Mouse (Mus musculus) 3134 (cell line): ENCODE results near the gene Dlk2.

Source experiments
- DNase-seq: peaks from one replicate; pipeline ENCODE4 v3.0.0-alpha.2; 2011; ENCODE audit warnings: low spot score; ENCODE audit not compliant: insufficient read length; ENCODE audit errors: extremely low read depth

Dlk2 gene

GRCm38 (mm10) chr17:46272675-46273074 is 24.5 kb upstream of the Dlk2 start:
- DNase-seq: no peak

DNA sequence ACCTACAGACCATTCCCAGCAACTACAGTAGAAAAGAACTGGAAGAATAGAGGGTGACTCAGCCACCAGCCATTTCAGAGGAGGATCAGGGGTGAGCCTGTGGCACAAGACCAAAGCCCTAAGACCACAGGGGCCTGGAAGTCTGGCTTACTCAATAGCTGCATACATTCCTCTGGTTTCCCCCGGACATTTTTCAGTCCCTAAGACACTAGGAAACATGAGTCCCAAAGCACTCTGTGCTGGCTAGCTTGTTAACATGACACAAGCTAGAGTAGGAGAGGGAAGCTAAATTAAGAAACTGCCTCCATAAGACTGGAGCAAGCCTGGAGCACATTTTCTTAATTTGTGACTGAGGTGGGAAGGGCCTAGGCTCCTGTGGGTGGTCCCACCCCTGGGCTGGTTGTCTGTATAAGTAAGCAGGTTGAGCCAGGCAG is 23.4 kb upstream of the Dlk2 start:
- peak; percentile 85 for DNase-seq

- DNase-seq: peak; percentile 66
Measured at GRCm38 (mm10) chr17:46274465-46274864, 22.8 kb upstream of the Dlk2 start.

- DNase-seq: no peak
Measured at GRCm38 (mm10) chr17:46275034-46275433, 22.2 kb upstream of the Dlk2 start.

DNA sequence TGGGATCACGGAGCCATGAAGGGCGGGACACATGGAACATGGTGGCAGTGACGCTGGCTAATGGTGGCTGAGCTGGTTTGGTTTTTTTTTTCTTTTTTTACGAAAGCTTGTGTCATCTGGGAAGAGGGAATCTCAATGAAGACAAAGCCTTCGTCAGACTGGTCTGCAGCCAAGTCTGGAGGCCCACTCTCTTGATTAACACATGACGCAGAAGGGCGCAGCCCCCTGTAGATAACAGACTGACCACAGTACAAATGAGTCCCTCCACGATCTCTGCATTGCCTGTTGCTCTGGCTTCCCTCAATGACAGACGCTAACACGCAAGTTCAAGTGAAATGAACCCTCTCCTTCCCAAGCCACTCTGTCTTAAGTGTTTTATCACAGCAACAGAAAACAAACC is 21.7 kb upstream of the Dlk2 start:
- no peak for DNase-seq

GRCm38 (mm10) chr17:46277586-46277985 is 19.6 kb upstream of the Dlk2 start:
- DNase-seq: peak; percentile 77

GRCm38 (mm10) chr17:46278011-46278765 is 19.0 kb upstream of the Dlk2 start:
- DNase-seq: no peak

- DNase-seq: peak; percentile 93
Measured at GRCm38 (mm10) chr17:46282483-46283123, 14.6 kb upstream of the Dlk2 start, which contains the start of gene Tjap1. TSS of gene Tjap1 (minus strand) at chr17:46283026.

DNA sequence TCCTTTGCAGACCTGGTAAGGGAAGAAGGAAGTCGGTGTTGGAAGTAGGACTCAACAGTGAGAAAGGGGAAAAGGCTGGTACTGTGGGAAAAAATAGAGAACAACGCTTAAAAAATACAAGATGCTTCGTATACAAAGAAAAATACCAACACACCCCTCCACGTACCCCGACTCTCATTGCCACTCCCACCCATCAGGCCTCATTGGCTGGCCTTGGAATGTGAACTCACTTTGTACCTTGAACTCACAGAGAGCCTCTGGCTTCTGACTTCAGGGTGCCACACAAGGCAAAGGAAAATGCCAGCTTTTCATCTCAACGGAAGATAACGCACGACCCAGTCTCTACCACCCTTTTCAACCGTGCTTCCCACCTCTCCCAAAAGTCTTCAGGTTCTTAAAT is 14.1 kb upstream of the Dlk2 start:
- no peak for DNase-seq

GRCm38 (mm10) chr17:46283911-46284310 is 13.3 kb upstream of the Dlk2 start:
- no peak for DNase-seq

DNA sequence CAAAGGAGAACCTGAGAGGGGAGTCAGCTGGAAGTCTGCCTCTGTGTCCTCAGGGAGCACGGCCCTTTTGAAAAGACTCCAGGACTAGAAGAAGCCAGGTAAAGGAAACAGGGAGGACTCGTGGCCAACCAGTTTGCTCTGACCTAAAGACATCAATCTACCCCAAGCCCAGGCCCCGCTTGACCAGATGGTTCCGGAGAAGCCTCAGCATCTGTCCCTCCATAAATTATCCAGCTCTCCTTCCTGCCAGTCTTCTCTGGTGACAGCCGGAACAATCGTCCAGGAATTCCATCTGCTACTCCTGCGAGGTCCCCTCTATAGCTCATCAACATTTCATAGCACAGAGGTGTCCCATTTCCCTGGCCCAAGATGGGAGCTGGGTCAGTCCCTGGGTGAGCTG is 12.6 kb upstream of the Dlk2 start:
- DNase-seq: no peak

- no peak for DNase-seq
Measured at GRCm38 (mm10) chr17:46285407-46285806, 11.8 kb upstream of the Dlk2 start.

- no peak for DNase-seq
Measured at GRCm38 (mm10) chr17:46287678-46288095, 9.5 kb upstream of the Dlk2 start.

DNA sequence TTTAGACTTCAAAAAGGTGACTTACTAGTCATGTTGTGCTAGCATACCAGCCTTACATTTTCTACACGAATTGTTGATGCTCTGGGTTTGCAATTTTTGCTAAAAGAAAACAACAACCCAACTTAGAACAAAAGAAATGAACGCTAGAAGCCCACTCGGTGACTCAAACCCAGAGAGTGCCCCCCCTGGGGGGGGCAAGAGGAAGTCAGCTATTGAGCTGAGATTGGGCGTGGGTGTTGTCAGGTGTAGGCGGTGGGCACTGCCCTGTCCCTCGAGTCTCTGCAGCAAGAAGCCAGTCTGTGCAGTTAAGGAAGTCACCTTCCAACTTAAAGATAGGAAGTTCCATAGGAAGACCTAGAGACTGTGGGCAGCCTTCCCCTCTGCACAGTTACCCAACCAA is 620 bp upstream of the Dlk2 start:
- no peak for DNase-seq

GRCm38 (mm10) chr17:46297028-46297363 is 225 bp upstream of the Dlk2 start:
- no peak for DNase-seq

- DNase-seq: peak; percentile 90
Measured at GRCm38 (mm10) chr17:46298220-46298913, 1.1 kb downstream of the Dlk2 start.

GRCm38 (mm10) chr17:46301892-46302291 is 4.7 kb downstream of the Dlk2 start:
- no peak for DNase-seq

- no peak for DNase-seq
Measured at GRCm38 (mm10) chr17:46304184-46304583, 7.0 kb downstream of the Dlk2 start.

DNA sequence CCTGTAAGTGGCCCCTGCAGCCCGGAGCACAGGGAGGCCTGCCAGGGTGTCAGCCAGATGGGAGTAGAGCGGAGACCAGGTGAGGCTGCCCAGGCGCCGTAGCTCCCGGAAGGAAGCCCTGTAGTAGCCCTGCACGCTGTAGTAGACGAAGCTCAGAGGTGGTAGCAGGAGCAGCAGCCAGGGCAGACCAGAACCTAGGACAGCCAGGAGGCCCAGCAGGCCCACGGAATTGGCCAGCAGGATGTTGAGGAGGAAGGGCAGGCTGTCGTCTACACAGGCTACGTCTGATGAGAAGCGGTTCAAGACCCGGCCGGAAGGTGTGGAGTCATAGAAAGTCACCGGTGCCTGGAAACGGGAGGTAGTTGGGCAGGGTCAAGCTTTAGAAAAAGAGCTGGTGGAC is 9.7 kb downstream of the Dlk2 start:
- no peak for DNase-seq

- DNase-seq: no peak
Measured at GRCm38 (mm10) chr17:46309835-46310234, 12.6 kb downstream of the Dlk2 start.

GRCm38 (mm10) chr17:46310515-46310914 is 13.3 kb downstream of the Dlk2 start:
- no peak for DNase-seq
